Mouse (Mus musculus) liver, embryonic 13.5 days (tissue): ENCODE data around the gene Mad2l1. TPM values are rescaled to one million over a fixed set of nuclear protein-coding genes. Genes with fewer than 3 reads are reported as not detected.

ENCODE experiments used
- ATAC-seq: fragments of 200-750 bp; cut with Nextera tagmentation; 2 replicates; pipeline ENCODE4 v1.8.0; 2017; ENCODE audit warnings: low read depth, mild to moderate bottlenecking, moderate number of reproducible peaks, moderate library complexity
- DNase-seq: peaks from one replicate; pipeline ENCODE4 v3.0.0; 2022
- H3K27ac ChIP-seq: fragments of 300-500 bp; sonication (generic); 2 replicates; pipeline ENCODE4 v1.5.1; 2015; ENCODE audit warnings: moderate library complexity, mild to moderate bottlenecking, inconsistent platforms
- H3K27me3 ChIP-seq: fragments of 300-500 bp; sonication (generic); 2 replicates; pipeline ENCODE4 v1.6.1; 2015; ENCODE audit warnings: mild to moderate bottlenecking, inconsistent platforms
- H3K36me3 ChIP-seq: fragments of 300-500 bp; sonication (generic); 2 replicates; pipeline ENCODE4 v1.6.1; 2015; ENCODE audit warnings: mild to moderate bottlenecking, inconsistent platforms
- H3K4me1 ChIP-seq: fragments of 300-500 bp; sonication (generic); replicated peaks from 2 replicates; pipeline ENCODE4 v1.6.1; 2015; ENCODE audit warnings: inconsistent platforms
- H3K4me2 ChIP-seq: fragments of 300-500 bp; sonication (generic); 2 replicates; pipeline ENCODE4 v1.6.1; 2015; ENCODE audit warnings: inconsistent platforms, mild to moderate bottlenecking, moderate library complexity
- H3K4me3 ChIP-seq: fragments of 300-500 bp; sonication (generic); replicated peaks from 2 replicates; pipeline ENCODE4 v1.5.1; 2015; ENCODE audit warnings: mild to moderate bottlenecking, inconsistent platforms
- H3K9ac ChIP-seq: fragments of 300-500 bp; sonication (generic); 2 replicates; pipeline ENCODE4 v1.6.1; 2015; ENCODE audit warnings: mild to moderate bottlenecking, inconsistent platforms
- H3K9me3 ChIP-seq: fragments of 300-500 bp; sonication (generic); replicated peaks from 2 replicates; pipeline ENCODE4 v1.6.1; 2016; ENCODE audit warnings: inconsistent platforms
- WGBS: fragments of 180-500 bp; shearing (Covaris S2); methylation state at CpG from one replicate; pipeline ENCODE4 v1.1.7; 2015; ENCODE audit not compliant: insufficient replicate concordance; 5-methylcytosine and 5-hydroxymethylcytosine counted together
- polyA plus RNA-seq: library from polyadenylated mRNA; unstranded; fragments of >200 nt; fragmentation: Nextera tagmentation; extraction: Ambion mirVana; gene quantifications from 2 replicates; pipeline ENCODE4 v1.2.1, GENCODE M21; 2015

The Mad2l1 gene
- 92.1 and 108 TPM in 2 replicates for polyA plus RNA-seq

- peaks cover 26% of the 10 kb centered on the region for H3K4me1 ChIP-seq
- H3K4me2 ChIP-seq = peak within 1 kb of the TSS; percentile 86
- peak within 1 kb of the TSS; percentile 92 for H3K27ac ChIP-seq
- ATAC-seq (peak; percentile 97), DNase-seq (peak; percentile 96)
- peak within 1 kb of the TSS; percentile 78 for H3K4me3 ChIP-seq
- H3K36me3 ChIP-seq = peaks cover 30% of the 10 kb centered on the region
- H3K27me3 ChIP-seq = no peaks in the 10 kb centered on the region
- WGBS = under 1% methylated on average over 57 of the region's 57 CpGs
- H3K9ac ChIP-seq = peak within 1 kb of the TSS; percentile 82
- H3K9me3 ChIP-seq = no peaks in the 10 kb centered on the region
Observed at GRCm38 (mm10) chr6:66535028-66535862, at the start of gene Mad2l1. Gene Mad2l1, plus strand, starts transcription at chr6:66535390.

GRCm38 (mm10) chr6:66493685-66494084 is 41.5 kb upstream of the Mad2l1 start:
- Histone ChIP-seq H3K9ac (no peak overlapping the region), H3K9me3 (no peaks in the 10 kb centered on the region), H3K4me3 (no peak overlapping the region), H3K36me3 (no peaks in the 10 kb centered on the region), H3K27ac (no peak overlapping the region), H3K4me2 (no peak overlapping the region), H3K4me1 (no peaks in the 10 kb centered on the region), H3K27me3 (no peaks in the 10 kb centered on the region)
- DNase-seq = no peak
- WGBS = 52% methylated on average over 3 of the region's 3 CpGs
- no peak for ATAC-seq

- Histone ChIP-seq H3K36me3 (no peaks in the 10 kb centered on the region), H3K4me1 (no peaks in the 10 kb centered on the region), H3K4me2 (no peak overlapping the region), H3K9me3 (no peaks in the 10 kb centered on the region), H3K27me3 (no peaks in the 10 kb centered on the region), H3K27ac (no peak overlapping the region), H3K4me3 (no peak overlapping the region), H3K9ac (no peak overlapping the region)
- no peak for DNase-seq
- whole genome bisulfite sequencing = 85% methylated on average over 5 of the region's 5 CpGs
- no peak for ATAC-seq
Observed at GRCm38 (mm10) chr6:66516368-66516767, 18.8 kb upstream of the Mad2l1 start.

DNA sequence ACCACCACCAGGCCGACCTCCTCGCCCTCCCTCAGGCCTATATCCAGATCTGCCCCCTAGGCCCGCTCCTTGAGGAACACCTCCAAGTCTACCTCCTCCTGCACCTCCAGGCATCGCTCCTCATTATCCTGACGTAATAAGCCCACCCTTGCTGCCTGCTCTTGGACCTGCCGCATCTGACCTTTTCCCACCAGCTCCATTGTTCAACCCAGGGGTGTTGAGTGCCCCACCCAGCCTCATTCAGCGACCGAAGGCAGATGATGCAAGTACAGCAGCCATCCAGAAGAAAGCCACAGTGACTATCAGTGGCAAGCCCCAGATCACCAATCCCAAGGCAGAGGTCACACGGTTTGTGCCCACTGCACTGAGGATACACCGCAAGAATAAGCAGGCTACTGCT is 6.8 kb upstream of the Mad2l1 start:
- no peak overlapping the region for H3K27ac ChIP-seq
- H3K9me3 ChIP-seq = no peaks in the 10 kb centered on the region
- ATAC-seq (no peak), DNase-seq (no peak)
- WGBS = 82% methylated on average over 10 of the region's 10 CpGs
- no peaks in the 10 kb centered on the region for H3K36me3 ChIP-seq
- H3K4me1 ChIP-seq = no peaks in the 10 kb centered on the region
- no peak overlapping the region for H3K4me3 ChIP-seq
- H3K4me2 ChIP-seq = no peak overlapping the region
- no peak overlapping the region for H3K9ac ChIP-seq
- H3K27me3 ChIP-seq = no peaks in the 10 kb centered on the region

- no peak overlapping the region for H3K4me3 ChIP-seq
- H3K9me3 ChIP-seq = no peaks in the 10 kb centered on the region
- H3K36me3 ChIP-seq = peaks cover 11% of the 10 kb centered on the region
- no peak overlapping the region for H3K27ac ChIP-seq
- 37% methylated on average over 3 of the region's 3 CpGs for WGBS
- no peak overlapping the region for H3K4me2 ChIP-seq
- no peak overlapping the region for H3K9ac ChIP-seq
- no peak for ATAC-seq
- DNase-seq = no peak
- H3K27me3 ChIP-seq = no peaks in the 10 kb centered on the region
- H3K4me1 ChIP-seq = peaks cover 23% of the 10 kb centered on the region
Observed at GRCm38 (mm10) chr6:66533241-66533640, 1.9 kb upstream of the Mad2l1 start.

DNA sequence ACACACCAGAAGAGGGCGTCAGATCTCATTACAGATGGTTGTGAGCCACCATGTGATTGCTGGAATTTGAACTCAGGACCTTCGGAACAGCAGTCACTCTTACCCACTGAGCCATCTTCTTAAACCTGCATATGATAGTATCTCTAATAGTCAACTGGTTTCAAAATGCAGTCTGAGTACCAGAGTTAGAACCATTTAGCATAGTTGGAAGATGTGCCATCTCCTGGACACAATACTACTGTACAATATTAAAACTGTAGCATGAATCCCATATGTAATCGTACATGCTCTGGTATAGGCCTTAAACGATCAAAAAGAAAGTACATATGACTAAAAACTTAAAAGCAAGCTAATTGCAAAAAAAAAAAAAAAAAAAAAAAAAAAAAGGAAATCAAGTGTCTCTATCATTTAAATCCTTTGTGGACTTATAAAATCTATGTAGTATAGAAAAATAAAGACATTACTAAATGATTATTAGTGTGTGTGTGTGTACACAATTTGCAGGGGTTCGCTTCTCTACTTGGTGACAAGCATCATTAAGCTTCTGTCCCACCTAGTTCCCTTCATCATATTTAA is 736 bp upstream of the Mad2l1 start:
- Histone ChIP-seq H3K9me3 (no peaks in the 10 kb centered on the region), H3K27ac (peak overlapping the region; percentile 92), H3K36me3 (peaks cover 22% of the 10 kb centered on the region), H3K4me3 (peak overlapping the region; percentile 78), H3K9ac (peak overlapping the region; percentile 70), H3K4me2 (peak overlapping the region; percentile 86), H3K27me3 (no peaks in the 10 kb centered on the region), H3K4me1 (peaks cover 26% of the 10 kb centered on the region)
- no peak for ATAC-seq
- no peak for DNase-seq
- 56% methylated on average over 5 of the region's 5 CpGs for WGBS

- Histone ChIP-seq H3K9ac (peak overlapping the region; percentile 82), H3K4me2 (peak overlapping the region; percentile 86), H3K36me3 (peaks cover 36% of the 10 kb centered on the region), H3K9me3 (no peaks in the 10 kb centered on the region), H3K27ac (peak overlapping the region; percentile 92), H3K4me3 (peak overlapping the region; percentile 78), H3K27me3 (no peaks in the 10 kb centered on the region), H3K4me1 (peaks cover 26% of the 10 kb centered on the region)
- WGBS = 8% methylated on average over 7 of the region's 7 CpGs
- DNase-seq (no peak), ATAC-seq (no peak)
Observed at GRCm38 (mm10) chr6:66535966-66536365, 776 bp downstream of the Mad2l1 start.

DNA sequence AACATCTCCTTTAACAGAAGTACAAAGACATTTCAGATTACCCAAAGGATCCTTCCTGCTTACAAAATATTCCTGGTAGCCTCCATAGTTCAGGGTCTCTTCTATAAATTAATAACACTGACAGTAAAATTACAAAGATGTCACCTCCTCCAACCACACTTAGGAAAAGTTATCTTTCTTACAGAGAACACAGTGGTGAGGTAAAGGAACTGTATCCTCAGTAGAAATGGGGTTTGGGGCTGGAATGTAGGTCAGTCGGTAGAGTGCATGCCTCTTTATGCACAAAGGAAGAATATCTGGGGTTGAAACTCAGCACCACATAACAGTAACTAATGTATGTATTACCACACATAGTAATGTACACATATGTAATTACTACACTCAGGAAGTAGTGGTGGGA is 24.8 kb downstream of the Mad2l1 start, which contains the start of gene Vmn1r32:
Gene Vmn1r32, minus strand, starts transcription at position 101 of the 400 bp plus-strand sequence.
- H3K36me3 ChIP-seq = no peaks in the 10 kb centered on the region
- 49% methylated on average over 1 of the region's 1 CpGs for WGBS
- no peak for DNase-seq
- no peaks in the 10 kb centered on the region for H3K9me3 ChIP-seq
- ATAC-seq = no peak
- no peaks in the 10 kb centered on the region for H3K4me1 ChIP-seq
- no peak within 1 kb of the TSS for H3K27ac ChIP-seq
- no peak within 1 kb of the TSS for H3K4me2 ChIP-seq
- H3K9ac ChIP-seq = no peak within 1 kb of the TSS
- no peak within 1 kb of the TSS for H3K4me3 ChIP-seq
- no peaks in the 10 kb centered on the region for H3K27me3 ChIP-seq

DNA sequence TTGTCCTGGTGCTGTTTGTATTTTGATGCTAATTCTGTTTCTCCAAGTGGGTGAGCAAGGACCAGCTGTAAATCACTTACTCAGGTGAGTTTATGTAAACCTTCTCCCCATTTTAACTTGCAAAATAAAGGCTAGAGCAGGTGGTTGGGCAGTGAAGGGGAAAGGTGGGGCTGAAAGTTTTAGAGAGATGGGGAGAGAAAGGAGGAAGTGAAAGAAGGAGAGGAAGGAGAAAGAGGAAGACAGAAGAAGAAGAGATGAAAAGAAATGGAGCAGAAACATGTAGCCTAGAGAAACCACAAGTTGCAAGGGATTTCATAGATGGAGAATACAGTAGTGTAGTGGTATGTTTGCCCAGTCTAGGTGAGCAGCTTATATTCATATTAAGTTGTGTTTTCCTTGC is 60.6 kb downstream of the Mad2l1 start:
- Histone ChIP-seq H3K4me3 (no peak overlapping the region), H3K9ac (no peak overlapping the region), H3K36me3 (no peaks in the 10 kb centered on the region), H3K27me3 (no peaks in the 10 kb centered on the region), H3K27ac (no peak overlapping the region), H3K9me3 (no peaks in the 10 kb centered on the region), H3K4me2 (no peak overlapping the region), H3K4me1 (no peaks in the 10 kb centered on the region)
- DNase-seq (no peak), ATAC-seq (no peak)

Other genes starting within 250 kb of the Mad2l1 start
- gene Vmn1r32, start 24.7 kb downstream of the Mad2l1 start, polyA plus RNA-seq = 0.05 and 0.06 TPM in 2 replicates
- not detected in 2 replicates for gene Vmn1r33, start 82.9 kb downstream of the Mad2l1 start, polyA plus RNA-seq
- gene Vmn1r34, start 108.5 kb downstream of the Mad2l1 start, polyA plus RNA-seq = not detected in 2 replicates
- not detected in 2 replicates for gene Vmn1r35, start 150.5 kb downstream of the Mad2l1 start, polyA plus RNA-seq
- gene Vmn1r36, start 183.8 kb downstream of the Mad2l1 start, polyA plus RNA-seq = not detected in 2 replicates
- gene Vmn1r37, start 194.0 kb downstream of the Mad2l1 start, polyA plus RNA-seq = not detected in 2 replicates
- gene Vmn1r38, start 247.2 kb downstream of the Mad2l1 start, polyA plus RNA-seq = not detected in 2 replicates